Mouse (Mus musculus): ENCODE data around the gene Acat3. TPM values are rescaled to one million over a fixed set of nuclear protein-coding genes. Genes with fewer than 3 reads are reported as not detected.

The Acat3 gene
- polyA plus RNA-seq, 1 experiment, result 2.9 TPM

- TF ChIP-seq CTCF (IDR thresholded peaks at IDR 0.05; ENCODE audit: control insufficient read depth, insufficient read depth, insufficient replicate concordance, low read depth, low read length) (no peak), POLR2A (IDR thresholded peaks at IDR 0.05; ENCODE audit: control insufficient read depth, low read depth, low read length) (no peak)
- H3K27ac ChIP-seq (ENCODE audit: control insufficient read depth, insufficient read depth, low read depth, low read length), result no peak overlapping the region
- H3K4me3 ChIP-seq (ENCODE audit: control insufficient read depth, low read depth, low read length), result no peak overlapping the region
- H3K4me1 ChIP-seq (ENCODE audit: control insufficient read depth, insufficient read depth, low read length), result no peaks in the 10 kb centered on the region
- no peaks in the 10 kb centered on the region; the same call in 1 of the 2 replicates for H3K36me3 ChIP-seq (ENCODE audit: control insufficient read depth, insufficient read depth, low read length)
- no peaks in the 10 kb centered on the region for H3K27me3 ChIP-seq (ENCODE audit: control insufficient read depth, insufficient read depth, low read length)
These were observed 49.3 kb downstream of the Acat3 start for GRCm38 (mm10) chr17:12891054-12891453.

- no peak for TF ChIP-seq CTCF (IDR thresholded peaks at IDR 0.05; ENCODE audit: control insufficient read depth, insufficient read depth, insufficient replicate concordance, low read depth, low read length)
- no peak for TF ChIP-seq POLR2A (IDR thresholded peaks at IDR 0.05; ENCODE audit: control insufficient read depth, low read depth, low read length)
- no peaks in the 10 kb centered on the region; the same call in 1 of the 2 replicates for H3K36me3 ChIP-seq (ENCODE audit: control insufficient read depth, insufficient read depth, low read length)
- no peaks in the 10 kb centered on the region for H3K4me1 ChIP-seq (ENCODE audit: control insufficient read depth, insufficient read depth, low read length)
- H3K27me3 ChIP-seq (ENCODE audit: control insufficient read depth, insufficient read depth, low read length), result no peaks in the 10 kb centered on the region
- H3K4me3 ChIP-seq (ENCODE audit: control insufficient read depth, low read depth, low read length), result no peak overlapping the region
- no peak overlapping the region for H3K27ac ChIP-seq (ENCODE audit: control insufficient read depth, insufficient read depth, low read depth, low read length)
These were observed 53.2 kb downstream of the Acat3 start for GRCm38 (mm10) chr17:12887021-12887775.

DNA sequence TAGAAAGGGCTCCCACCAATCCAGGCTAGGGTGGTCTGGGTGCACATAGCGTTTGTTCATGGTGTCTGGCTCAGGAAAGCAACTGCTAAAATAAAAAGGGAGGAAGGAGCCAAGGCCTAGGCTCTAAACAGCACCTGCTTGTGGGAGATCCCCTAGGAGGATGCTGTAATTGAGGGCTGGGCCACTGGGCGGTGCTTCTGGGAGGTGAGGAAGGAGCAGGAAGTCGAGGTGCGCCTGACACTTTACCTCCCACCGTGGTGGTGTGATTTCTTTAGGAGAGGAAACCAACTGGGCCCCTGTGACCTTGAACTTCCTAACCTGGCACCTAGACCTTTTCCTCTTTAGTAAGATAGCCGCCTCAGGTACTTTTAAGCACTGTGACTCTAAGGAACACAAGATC lies 53.8 kb downstream of the Acat3 start:
- H3K4me3 ChIP-seq (ENCODE audit: control insufficient read depth, low read depth, low read length), result no peak overlapping the region
- H3K36me3 ChIP-seq (ENCODE audit: control insufficient read depth, insufficient read depth, low read length), result no peaks in the 10 kb centered on the region; the same call in 1 of the 2 replicates
- H3K27me3 ChIP-seq (ENCODE audit: control insufficient read depth, insufficient read depth, low read length), result no peaks in the 10 kb centered on the region
- no peak for TF ChIP-seq CTCF (IDR thresholded peaks at IDR 0.05; ENCODE audit: control insufficient read depth, insufficient read depth, insufficient replicate concordance, low read depth, low read length)
- no peak for TF ChIP-seq POLR2A (IDR thresholded peaks at IDR 0.05; ENCODE audit: control insufficient read depth, low read depth, low read length)
- no peaks in the 10 kb centered on the region for H3K4me1 ChIP-seq (ENCODE audit: control insufficient read depth, insufficient read depth, low read length)
- H3K27ac ChIP-seq (ENCODE audit: control insufficient read depth, insufficient read depth, low read depth, low read length), result no peak overlapping the region

DNA sequence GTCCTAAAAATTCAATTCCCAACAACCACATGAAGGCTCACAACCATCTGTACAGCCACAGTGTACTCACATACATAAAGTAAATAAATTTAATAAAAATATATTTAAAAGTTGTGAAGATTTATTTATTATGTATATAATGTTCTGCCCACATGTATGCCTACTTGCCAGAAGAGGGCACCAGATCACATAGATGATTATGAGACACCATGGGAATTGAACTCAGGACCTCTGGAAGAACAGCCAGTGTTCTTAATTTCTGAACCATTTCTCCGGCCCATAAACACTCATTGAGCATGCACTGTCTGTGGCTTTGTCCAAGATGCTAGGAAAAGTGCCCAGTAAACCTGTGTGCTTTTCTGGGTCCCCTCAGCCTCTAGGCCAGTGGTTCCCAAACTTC lies 59.2 kb downstream of the Acat3 start:
- no peaks in the 10 kb centered on the region for H3K36me3 ChIP-seq (ENCODE audit: control insufficient read depth, insufficient read depth, low read length)
- no peak overlapping the region for H3K4me3 ChIP-seq (ENCODE audit: control insufficient read depth, low read depth, low read length)
- H3K4me1 ChIP-seq (ENCODE audit: control insufficient read depth, insufficient read depth, low read length), result peaks cover 2% of the 10 kb centered on the region; the same call in 1 of the 2 replicates
- H3K27ac ChIP-seq (ENCODE audit: control insufficient read depth, insufficient read depth, low read depth, low read length), result no peak overlapping the region
- TF ChIP-seq CTCF (IDR thresholded peaks at IDR 0.05; ENCODE audit: control insufficient read depth, insufficient read depth, insufficient replicate concordance, low read depth, low read length) (no peak), POLR2A (IDR thresholded peaks at IDR 0.05; ENCODE audit: control insufficient read depth, low read depth, low read length) (no peak)
- H3K27me3 ChIP-seq (ENCODE audit: control insufficient read depth, insufficient read depth, low read length), result no peaks in the 10 kb centered on the region

- no peak for TF ChIP-seq POLR2A (IDR thresholded peaks at IDR 0.05; ENCODE audit: control insufficient read depth, low read depth, low read length)
- TF ChIP-seq CTCF (IDR thresholded peaks at IDR 0.05; ENCODE audit: control insufficient read depth, insufficient read depth, insufficient replicate concordance, low read depth, low read length), result peak; percentile 63; the same call in 1 of the 2 replicates
- peak overlapping the region; percentile 47 for H3K4me3 ChIP-seq (ENCODE audit: control insufficient read depth, low read depth, low read length)
These were observed 60.2 kb downstream of the Acat3 start for GRCm38 (mm10) chr17:12880178-12880577.

DNA sequence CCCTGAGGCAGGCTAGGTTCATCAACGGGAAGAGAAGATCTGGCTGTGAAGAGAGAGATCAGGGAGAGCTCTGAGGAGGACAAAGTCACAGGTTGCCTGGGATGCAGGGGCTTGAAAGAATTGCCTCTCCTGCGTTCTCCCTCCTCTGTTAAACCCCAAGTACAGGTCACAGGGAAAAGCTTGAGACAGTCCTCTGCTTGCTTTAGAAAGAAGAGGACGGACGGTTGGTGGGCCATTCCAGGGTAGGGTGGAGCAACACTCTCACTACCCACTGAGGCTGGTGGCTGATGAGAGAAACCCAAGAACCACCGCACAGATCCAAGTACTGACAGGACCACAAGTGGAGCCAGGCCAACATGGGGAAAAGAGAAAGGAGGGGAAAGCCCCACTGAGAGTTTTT lies 64.7 kb downstream of the Acat3 start, which contains the start of gene Mrgprh:
Gene Mrgprh (plus strand): TSS at position 301 of the 400 bp plus-strand sequence.
- TF ChIP-seq POLR2A (IDR thresholded peaks at IDR 0.05; ENCODE audit: control insufficient read depth, low read depth, low read length) (no peak), CTCF (IDR thresholded peaks at IDR 0.05; ENCODE audit: control insufficient read depth, insufficient read depth, insufficient replicate concordance, low read depth, low read length) (no peak)
- Histone ChIP-seq H3K27me3 (ENCODE audit: control insufficient read depth, insufficient read depth, low read length) (no peaks in the 10 kb centered on the region), H3K27ac (ENCODE audit: control insufficient read depth, insufficient read depth, low read depth, low read length) (no peak within 1 kb of the TSS), H3K36me3 (ENCODE audit: control insufficient read depth, insufficient read depth, low read length) (no peaks in the 10 kb centered on the region), H3K4me3 (ENCODE audit: control insufficient read depth, low read depth, low read length) (no peak within 1 kb of the TSS), H3K4me1 (ENCODE audit: control insufficient read depth, insufficient read depth, low read length) (peaks cover 4% of the 10 kb centered on the region; the same call in 1 of the 2 replicates)

More at GRCm38 (mm10) chr17:12880178-12880577, 60.2 kb downstream of the Acat3 start:
- peaks cover 2% of the 10 kb centered on the region; the same call in 1 of the 2 replicates for H3K4me1 ChIP-seq (ENCODE audit: control insufficient read depth, insufficient read depth, low read length)
- no peaks in the 10 kb centered on the region for H3K27me3 ChIP-seq (ENCODE audit: control insufficient read depth, insufficient read depth, low read length)
- no peaks in the 10 kb centered on the region for H3K36me3 ChIP-seq (ENCODE audit: control insufficient read depth, insufficient read depth, low read length)
- H3K27ac ChIP-seq (ENCODE audit: control insufficient read depth, insufficient read depth, low read depth, low read length), result no peak overlapping the region

Other genes starting within 250 kb of the Acat3 start
- 3.8 and 4.8 TPM in 2 replicates for gene Igf2r, start 170.9 kb downstream of the Acat3 start, polyA plus RNA-seq (2012; rRNA removed)
- 78.9 and 80.3 TPM in 2 replicates for gene Mas1, start 72.5 kb downstream of the Acat3 start, polyA plus RNA-seq (2012; rRNA removed)
- gene Mrgprh, start 64.6 kb downstream of the Acat3 start, polyA plus RNA-seq (2012; rRNA removed), result 0.10 TPM in 2 replicates
- gene Pnldc1, start 30.4 kb downstream of the Acat3 start, polyA plus RNA-seq (2012; rRNA removed), result 13.9 and 17.1 TPM in 2 replicates
- 676 and 702 TPM in 2 replicates for gene Tcp1, start 24.9 kb downstream of the Acat3 start, polyA plus RNA-seq (2012; rRNA removed)
- gene Mrpl18, start 24.3 kb downstream of the Acat3 start, polyA plus RNA-seq (2012; rRNA removed), result 26.3 and 32.3 TPM in 2 replicates
- gene Acat2, start 20.1 kb upstream of the Acat3 start, polyA plus RNA-seq (2012; rRNA removed), result 8.0 and 10.3 TPM in 2 replicates
- gene Wtap, start 53.6 kb upstream of the Acat3 start, polyA plus RNA-seq (2012; rRNA removed), result 6.1 and 7.6 TPM in 2 replicates
- 211 and 262 TPM in 2 replicates for gene Sod2, start 66.2 kb upstream of the Acat3 start, polyA plus RNA-seq (2012; rRNA removed)
- 0.14 and 0.28 TPM in 2 replicates for gene Gpr31b, start 111.7 kb upstream of the Acat3 start, polyA plus RNA-seq (2012; rRNA removed)
- 169 and 196 TPM in 2 replicates for gene Tcp10b, start 120.5 kb upstream of the Acat3 start, polyA plus RNA-seq (2012; rRNA removed)
- 13.6 and 13.9 TPM in 2 replicates for gene Unc93a, start 191.2 kb upstream of the Acat3 start, polyA plus RNA-seq (2012; rRNA removed)